Mouse (Mus musculus): ENCODE data around the gene Galnt14. TPM values are rescaled to one million over a fixed set of nuclear protein-coding genes. Genes with fewer than 3 reads are reported as not detected.

The Galnt14 gene
- polyA plus RNA-seq, 2 experiments, result 3.0 to 4.9 TPM

- 63% methylated on average over 3 of the region's 3 CpGs for WGBS
- Histone ChIP-seq H3K27me3 (ENCODE audit: control insufficient read depth, insufficient read depth, low read length) (no peaks in the 10 kb centered on the region), H3K4me2 (replicated peaks; ENCODE audit: low read depth, low read length, severe bottlenecking) (no peak overlapping the region), H3K36me3 (ENCODE audit: control insufficient read depth, insufficient read depth, low read length) (no peaks in the 10 kb centered on the region), H3K9me3 (ENCODE audit: control insufficient read depth, low read length) (no peaks in the 10 kb centered on the region), H3K4me1 (ENCODE audit: control insufficient read depth, insufficient read depth, low read length) (no peaks in the 10 kb centered on the region), H3K9ac (ENCODE audit: low read depth, low read length, severe bottlenecking) (no peak overlapping the region), H3K4me3 (replicated peaks; ENCODE audit: low read length) (no peak overlapping the region), H3K27ac (replicated peaks; ENCODE audit: low read depth, low read length) (no peak overlapping the region)
- ATAC-seq (ENCODE audit: low FRiP score, low read depth) (no peak), DNase-seq (ENCODE audit: low spot score) (no peak)
- no peak for TF ChIP-seq POLR2A (IDR thresholded peaks at IDR 0.05; ENCODE audit: borderline replicate concordance, extremely low read depth, insufficient read depth, insufficient read length)
Measured at GRCm38 (mm10) chr17:73688261-73688660, 22.0 kb downstream of the Galnt14 start.

GRCm38 (mm10) chr17:73686292-73686691, 24.0 kb downstream of the Galnt14 start:
- WGBS, result 82% methylated on average over 8 of the region's 8 CpGs
- H3K4me3 ChIP-seq (replicated peaks; ENCODE audit: low read length), result no peak overlapping the region
- no peak for ATAC-seq (ENCODE audit: low FRiP score, low read depth)
- H3K9ac ChIP-seq (ENCODE audit: low read depth, low read length, severe bottlenecking), result no peak overlapping the region
- H3K4me2 ChIP-seq (replicated peaks; ENCODE audit: low read depth, low read length, severe bottlenecking), result no peak overlapping the region
- H3K4me1 ChIP-seq (ENCODE audit: control insufficient read depth, insufficient read depth, low read length), result no peaks in the 10 kb centered on the region
- no peaks in the 10 kb centered on the region for H3K9me3 ChIP-seq (ENCODE audit: control insufficient read depth, low read length)
- no peak overlapping the region for H3K27ac ChIP-seq (replicated peaks; ENCODE audit: low read depth, low read length)
- H3K36me3 ChIP-seq (ENCODE audit: control insufficient read depth, insufficient read depth, low read length), result no peaks in the 10 kb centered on the region
- DNase-seq (ENCODE audit: low spot score), result no peak
- H3K27me3 ChIP-seq (ENCODE audit: control insufficient read depth, insufficient read depth, low read length), result no peaks in the 10 kb centered on the region
- TF ChIP-seq POLR2A (IDR thresholded peaks at IDR 0.05; ENCODE audit: borderline replicate concordance, extremely low read depth, insufficient read depth, insufficient read length), result no peak

GRCm38 (mm10) chr17:73684746-73685145, 25.5 kb downstream of the Galnt14 start:
- H3K4me2 ChIP-seq (replicated peaks; ENCODE audit: low read depth, low read length, severe bottlenecking), result no peak overlapping the region
- no peaks in the 10 kb centered on the region for H3K4me1 ChIP-seq (ENCODE audit: control insufficient read depth, insufficient read depth, low read length)
- no peak for DNase-seq (ENCODE audit: low spot score)
- no peaks in the 10 kb centered on the region for H3K9me3 ChIP-seq (ENCODE audit: control insufficient read depth, low read length)
- H3K36me3 ChIP-seq (ENCODE audit: control insufficient read depth, insufficient read depth, low read length), result no peaks in the 10 kb centered on the region
- TF ChIP-seq POLR2A (IDR thresholded peaks at IDR 0.05; ENCODE audit: borderline replicate concordance, extremely low read depth, insufficient read depth, insufficient read length), result no peak
- WGBS, result 78% methylated on average over 5 of the region's 5 CpGs
- H3K27me3 ChIP-seq (ENCODE audit: control insufficient read depth, insufficient read depth, low read length), result no peaks in the 10 kb centered on the region
- ATAC-seq (ENCODE audit: low FRiP score, low read depth), result no peak
- H3K4me3 ChIP-seq (replicated peaks; ENCODE audit: low read length), result no peak overlapping the region
- H3K9ac ChIP-seq (ENCODE audit: low read depth, low read length, severe bottlenecking), result no peak overlapping the region
- no peak overlapping the region for H3K27ac ChIP-seq (replicated peaks; ENCODE audit: low read depth, low read length)

GRCm38 (mm10) chr17:73671921-73672320, 38.3 kb downstream of the Galnt14 start:
- Histone ChIP-seq H3K4me1 (ENCODE audit: control insufficient read depth, insufficient read depth, low read length) (no peaks in the 10 kb centered on the region), H3K27me3 (ENCODE audit: control insufficient read depth, insufficient read depth, low read length) (no peaks in the 10 kb centered on the region), H3K4me3 (replicated peaks; ENCODE audit: low read length) (no peak overlapping the region), H3K9ac (ENCODE audit: low read depth, low read length, severe bottlenecking) (no peak overlapping the region), H3K27ac (replicated peaks; ENCODE audit: low read depth, low read length) (no peak overlapping the region), H3K4me2 (replicated peaks; ENCODE audit: low read depth, low read length, severe bottlenecking) (no peak overlapping the region), H3K9me3 (ENCODE audit: control insufficient read depth, low read length) (no peaks in the 10 kb centered on the region), H3K36me3 (ENCODE audit: control insufficient read depth, insufficient read depth, low read length) (no peaks in the 10 kb centered on the region)
- no peak for ATAC-seq (ENCODE audit: low FRiP score, low read depth)
- 71% methylated on average over 5 of the region's 5 CpGs for WGBS
- DNase-seq (ENCODE audit: low spot score), result no peak
- TF ChIP-seq POLR2A (IDR thresholded peaks at IDR 0.05; ENCODE audit: borderline replicate concordance, extremely low read depth, insufficient read depth, insufficient read length), result no peak

- ATAC-seq (ENCODE audit: low FRiP score, low read depth) (no peak), DNase-seq (ENCODE audit: low spot score) (no peak)
- no peaks in the 10 kb centered on the region for H3K27me3 ChIP-seq (ENCODE audit: control insufficient read depth, insufficient read depth, low read length)
- H3K36me3 ChIP-seq (ENCODE audit: control insufficient read depth, insufficient read depth, low read length), result no peaks in the 10 kb centered on the region
- no peaks in the 10 kb centered on the region for H3K4me1 ChIP-seq (ENCODE audit: control insufficient read depth, insufficient read depth, low read length)
- WGBS, result 56% methylated on average over 2 of the region's 2 CpGs
- H3K9me3 ChIP-seq (ENCODE audit: control insufficient read depth, low read length), result no peaks in the 10 kb centered on the region
- no peak overlapping the region for H3K9ac ChIP-seq (ENCODE audit: low read depth, low read length, severe bottlenecking)
- H3K4me2 ChIP-seq (replicated peaks; ENCODE audit: low read depth, low read length, severe bottlenecking), result no peak overlapping the region
- no peak for TF ChIP-seq POLR2A (IDR thresholded peaks at IDR 0.05; ENCODE audit: borderline replicate concordance, extremely low read depth, insufficient read depth, insufficient read length)
- H3K4me3 ChIP-seq (replicated peaks; ENCODE audit: low read length), result no peak overlapping the region
- no peak overlapping the region for H3K27ac ChIP-seq (replicated peaks; ENCODE audit: low read depth, low read length)
Measured at GRCm38 (mm10) chr17:73670048-73670447, 40.2 kb downstream of the Galnt14 start.

- H3K27me3 ChIP-seq (ENCODE audit: control insufficient read depth, insufficient read depth, low read length), result no peaks in the 10 kb centered on the region
- 71% methylated on average over 1 of the region's 1 CpGs for WGBS
- no peaks in the 10 kb centered on the region for H3K4me1 ChIP-seq (ENCODE audit: control insufficient read depth, insufficient read depth, low read length)
Measured at GRCm38 (mm10) chr17:73668996-73669395, 41.3 kb downstream of the Galnt14 start.

More at GRCm38 (mm10) chr17:73668996-73669395, 41.3 kb downstream of the Galnt14 start:
- Histone ChIP-seq H3K36me3 (ENCODE audit: control insufficient read depth, insufficient read depth, low read length) (no peaks in the 10 kb centered on the region), H3K4me3 (replicated peaks; ENCODE audit: low read length) (no peak overlapping the region), H3K4me2 (replicated peaks; ENCODE audit: low read depth, low read length, severe bottlenecking) (no peak overlapping the region), H3K27ac (replicated peaks; ENCODE audit: low read depth, low read length) (no peak overlapping the region), H3K9ac (ENCODE audit: low read depth, low read length, severe bottlenecking) (no peak overlapping the region), H3K9me3 (ENCODE audit: control insufficient read depth, low read length) (no peaks in the 10 kb centered on the region)
- ATAC-seq (ENCODE audit: low FRiP score, low read depth), result no peak
- TF ChIP-seq POLR2A (IDR thresholded peaks at IDR 0.05; ENCODE audit: borderline replicate concordance, extremely low read depth, insufficient read depth, insufficient read length), result no peak
- DNase-seq (ENCODE audit: low spot score), result no peak
